Mouse (Mus musculus) cerebellum, adult 9-11 months (tissue): ENCODE data around the gene Ptpn21.
A peak's percentile ranks its signal among the peaks of the same experiment; 100 is the strongest.

ENCODE experiments used
- DNase-seq: peaks from one replicate; pipeline ENCODE4 v3.0.0; 2022

Gene Ptpn21

DNA sequence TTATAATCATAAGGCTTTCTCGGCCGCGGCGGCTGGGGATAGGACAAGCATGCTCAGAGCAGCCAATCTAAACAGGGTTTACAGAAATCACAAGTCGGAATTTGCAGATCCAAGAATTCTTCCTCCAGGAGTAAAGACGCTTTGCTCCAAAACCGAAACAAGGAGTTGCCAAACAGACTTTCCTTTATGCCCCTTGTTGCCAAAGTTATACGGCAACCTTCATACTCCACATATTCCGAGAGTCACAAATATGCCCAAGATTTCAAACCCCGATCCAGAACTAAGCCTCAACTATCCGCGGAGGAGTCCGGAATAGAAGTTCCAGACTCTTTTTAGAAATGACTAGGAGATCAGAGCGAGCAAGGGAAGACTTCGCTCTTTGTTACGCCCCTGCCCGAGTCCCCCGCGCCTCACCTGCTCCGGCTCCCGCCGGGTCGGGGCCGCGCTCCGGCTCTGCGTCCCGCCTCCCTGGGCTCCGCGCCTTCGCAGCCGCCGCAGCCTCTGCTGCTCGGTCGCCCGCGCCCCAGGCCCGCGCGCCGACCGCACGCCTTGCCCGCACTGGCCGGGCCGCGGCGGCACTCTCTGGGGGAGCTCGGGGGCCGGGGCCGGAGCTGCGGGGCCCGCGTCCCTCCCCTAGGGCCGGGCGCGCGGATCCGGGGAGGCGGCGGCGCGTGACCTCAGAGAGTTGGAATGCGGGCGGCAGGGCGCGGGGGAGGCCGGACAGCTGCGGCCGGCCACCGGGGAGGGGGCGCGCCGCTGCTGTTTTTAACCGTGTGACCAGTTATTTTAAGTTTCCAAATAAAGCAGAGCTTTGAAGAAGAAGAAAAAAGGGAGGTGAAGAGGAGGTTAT lies at the start of gene Ptpn21:
Gene Ptpn21, minus strand, starts transcription at position 455 of the 850 bp plus-strand sequence.
- peak; percentile 54 for DNase-seq

DNA sequence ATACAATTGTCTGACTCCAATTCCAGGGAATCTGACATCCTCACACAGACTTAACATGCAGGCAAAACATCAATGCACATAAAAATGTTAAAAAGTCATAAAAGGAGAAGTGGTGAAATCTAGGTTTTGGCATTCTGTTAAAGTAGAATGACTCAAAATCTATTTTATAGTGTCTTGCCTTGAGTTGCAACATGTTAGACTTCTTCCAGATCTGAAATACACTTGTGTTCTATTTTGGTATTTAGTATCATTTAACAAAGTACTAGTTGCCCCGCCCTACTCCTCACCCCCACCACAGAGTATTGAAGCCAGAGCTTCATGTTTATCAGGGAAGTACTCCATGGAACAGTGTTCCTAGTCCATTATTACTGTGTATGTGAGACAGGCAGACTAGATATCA lies 47.0 kb upstream of the Ptpn21 start:
- DNase-seq: no peak

DNA sequence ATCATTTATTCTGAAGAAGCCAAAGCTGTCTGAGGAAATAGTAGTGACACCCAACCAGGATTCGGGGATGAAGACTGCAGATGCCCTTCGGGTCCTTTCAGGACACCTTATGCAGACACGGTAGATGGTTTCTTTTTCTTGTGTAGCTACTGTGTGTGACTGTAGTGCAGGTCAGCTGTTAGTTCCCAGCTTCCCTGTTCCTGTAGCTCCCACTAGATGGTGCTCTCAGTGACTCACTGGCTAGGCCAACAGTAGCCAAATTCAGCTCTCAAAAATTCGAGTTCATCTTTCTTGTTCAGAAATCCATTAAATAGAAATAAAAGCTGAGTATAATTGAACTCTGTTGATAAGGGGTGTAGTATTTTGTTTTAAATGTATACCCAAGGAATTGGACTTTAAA lies 41.9 kb upstream of the Ptpn21 start:
- DNase-seq: no peak

DNA sequence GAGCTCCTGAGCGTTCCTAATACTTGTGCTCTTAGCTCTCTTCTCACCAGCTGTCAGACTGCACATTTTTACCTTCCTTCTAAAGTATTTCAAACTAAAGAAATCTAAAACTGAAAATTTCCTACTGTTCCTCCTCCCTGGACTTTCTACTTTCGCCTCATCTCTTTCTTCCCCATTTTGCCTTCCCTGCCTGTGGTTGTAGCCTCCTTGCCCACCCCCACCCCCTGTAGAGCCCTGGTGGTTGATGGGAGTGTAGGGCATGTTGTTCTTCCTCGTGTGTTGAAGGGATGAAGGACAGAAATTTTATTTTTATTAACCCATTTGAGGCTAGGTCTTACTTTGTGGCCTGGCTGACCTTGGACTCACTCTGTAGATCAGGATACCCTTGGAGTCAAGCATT lies 40.3 kb upstream of the Ptpn21 start:
- no peak for DNase-seq

DNA sequence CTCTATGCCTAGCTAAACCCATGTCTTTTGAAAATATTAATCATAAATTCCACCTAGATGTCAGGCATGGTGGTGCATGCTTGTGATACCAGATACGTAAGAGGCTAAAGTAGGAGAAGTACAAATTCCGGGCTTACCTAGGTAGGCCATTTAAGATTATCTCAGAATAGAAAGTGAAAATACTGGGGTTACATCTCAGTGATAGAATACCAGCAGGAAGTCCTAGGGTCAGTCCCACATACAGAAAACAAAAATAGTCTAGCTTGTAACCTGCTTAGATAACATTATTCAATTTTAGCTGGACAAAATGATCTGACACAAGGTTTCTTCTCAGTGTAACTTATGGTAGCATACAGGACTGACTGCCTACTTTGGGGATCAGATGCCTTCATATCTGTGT lies 29.0 kb upstream of the Ptpn21 start:
- DNase-seq: no peak

DNA sequence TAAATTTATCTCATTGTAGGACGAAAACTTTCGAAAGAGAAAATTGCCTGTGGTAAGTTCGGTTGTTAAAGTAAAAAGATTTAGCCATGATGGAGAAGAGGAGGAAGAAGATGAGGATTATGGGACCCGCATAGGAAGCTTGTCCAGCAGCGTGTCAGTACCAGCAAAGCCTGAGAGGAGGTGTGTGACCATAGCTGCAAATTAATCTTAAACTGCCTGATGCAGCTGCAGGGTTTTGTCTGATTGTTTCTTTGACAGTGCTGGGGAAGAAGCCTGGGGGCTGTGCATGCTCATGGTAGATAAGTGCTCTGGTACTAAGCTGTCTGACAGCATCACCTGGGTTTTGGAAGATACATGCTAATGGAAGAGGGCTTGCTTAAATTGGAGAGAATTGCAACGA lies 22.5 kb upstream of the Ptpn21 start:
- no peak for DNase-seq

DNA sequence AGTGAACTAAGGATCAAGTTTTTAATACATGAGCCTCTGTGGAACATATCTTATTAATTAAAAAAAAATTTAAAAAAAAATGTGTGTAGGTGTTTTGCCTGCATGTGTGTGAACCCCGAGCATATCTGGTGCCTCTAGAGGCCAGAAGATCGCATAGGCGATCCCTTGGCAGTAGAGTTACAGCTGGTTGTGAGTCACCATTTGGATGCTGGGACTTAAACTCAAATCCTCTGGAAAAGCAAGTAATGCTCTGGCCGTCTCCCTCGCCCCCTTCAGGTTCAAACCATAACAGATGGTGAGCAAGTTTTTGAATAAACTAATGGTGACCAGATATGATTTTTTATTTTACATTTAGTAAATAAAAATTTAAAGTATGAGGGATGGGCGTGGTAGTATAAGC lies 20.4 kb upstream of the Ptpn21 start:
- no peak for DNase-seq

DNA sequence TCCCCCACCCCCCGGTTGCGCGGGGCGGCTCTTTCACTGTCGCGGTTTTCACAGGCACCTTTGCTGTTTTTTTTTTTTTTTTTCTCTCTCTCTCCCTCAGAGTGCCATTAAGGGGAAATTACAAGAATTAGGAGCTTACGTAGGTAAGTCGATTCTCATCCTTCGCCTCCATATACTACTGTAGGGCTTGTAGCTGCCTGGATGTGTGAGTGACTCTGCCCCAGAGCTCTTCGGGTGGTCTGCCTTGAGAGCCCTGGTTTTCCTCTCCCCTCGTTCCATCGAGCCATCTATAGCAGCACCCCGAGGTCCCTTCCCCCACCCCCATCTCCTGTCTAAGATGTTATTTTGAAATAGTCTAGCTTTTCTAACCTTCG lies 10.2 kb upstream of the Ptpn21 start:
- DNase-seq: no peak

DNA sequence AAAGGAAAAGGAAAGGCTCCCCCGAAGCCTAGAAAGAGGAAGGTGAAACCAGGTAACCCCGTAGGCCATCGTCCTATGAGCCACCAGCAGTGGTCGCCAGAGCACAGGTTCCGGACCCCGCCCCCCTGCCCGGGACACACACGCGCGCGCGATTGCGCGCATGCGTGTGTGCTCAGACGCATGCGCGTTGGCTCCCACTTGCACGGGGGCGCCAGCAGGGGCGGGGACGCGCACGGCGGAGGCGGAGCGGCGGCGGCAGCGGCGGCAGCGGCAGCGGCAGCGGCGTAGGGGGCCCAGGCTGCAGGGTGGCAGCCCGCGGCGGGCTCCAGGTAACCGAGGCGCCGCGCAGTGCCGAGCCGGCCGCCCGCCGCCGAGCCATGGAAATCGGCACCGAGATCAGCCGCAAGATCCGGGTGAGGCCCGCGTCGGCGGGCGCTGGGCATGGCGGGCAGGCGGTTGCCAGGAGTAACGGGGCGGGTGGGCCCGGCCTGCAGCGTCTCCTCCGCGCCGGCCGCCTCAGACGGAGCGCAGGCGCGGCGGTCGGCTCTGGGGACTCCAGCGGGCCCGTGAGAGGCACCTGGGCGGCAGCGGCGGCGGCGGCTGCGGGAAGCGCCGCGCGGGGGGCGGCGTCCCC lies 9.7 kb upstream of the Ptpn21 start, which contains the start of gene Zc3h14:
Gene Zc3h14, plus strand, starts transcription at position 219 of the 634 bp plus-strand sequence.
- DNase-seq: peak; percentile 92

DNA sequence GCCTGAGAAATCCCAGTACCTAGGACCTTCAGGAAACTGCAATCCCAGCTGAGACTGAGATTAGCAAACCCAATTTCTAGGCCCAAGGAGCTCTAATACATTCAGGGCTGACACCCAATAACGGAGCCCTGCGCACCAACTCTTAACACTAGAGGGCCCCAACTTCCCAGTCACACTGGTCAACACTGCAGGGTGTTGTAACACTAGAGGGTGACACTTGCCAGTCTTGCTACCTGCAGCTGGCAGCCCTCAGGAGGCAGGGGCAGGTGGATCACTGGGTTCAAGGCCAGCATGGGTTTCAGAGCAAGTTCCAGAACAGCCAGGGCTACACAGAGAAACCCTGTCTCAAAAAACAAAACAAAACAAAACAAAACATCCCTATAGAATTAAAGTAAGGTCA lies 8.9 kb upstream of the Ptpn21 start:
- peak; percentile 67 for DNase-seq

DNA sequence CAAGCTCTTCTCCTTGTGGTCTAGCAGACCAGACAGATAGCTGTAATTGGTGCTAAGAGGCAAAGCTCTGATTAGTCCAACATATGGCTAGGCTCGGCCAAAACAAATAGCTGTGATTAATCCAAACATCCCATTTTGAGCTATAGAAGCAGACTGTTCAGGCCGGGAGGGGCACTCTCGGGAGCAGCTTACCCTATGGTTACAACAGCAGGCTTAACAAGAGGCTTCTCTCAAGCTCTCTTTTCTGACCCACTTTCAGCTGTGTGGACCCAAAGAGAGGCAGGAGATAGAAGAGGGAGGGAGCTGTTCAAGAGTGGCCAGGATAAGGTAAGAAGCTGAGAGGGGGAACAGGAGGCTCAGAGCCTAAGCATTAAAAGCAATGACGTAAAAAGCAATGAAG lies 8.4 kb upstream of the Ptpn21 start:
- DNase-seq: no peak

DNA sequence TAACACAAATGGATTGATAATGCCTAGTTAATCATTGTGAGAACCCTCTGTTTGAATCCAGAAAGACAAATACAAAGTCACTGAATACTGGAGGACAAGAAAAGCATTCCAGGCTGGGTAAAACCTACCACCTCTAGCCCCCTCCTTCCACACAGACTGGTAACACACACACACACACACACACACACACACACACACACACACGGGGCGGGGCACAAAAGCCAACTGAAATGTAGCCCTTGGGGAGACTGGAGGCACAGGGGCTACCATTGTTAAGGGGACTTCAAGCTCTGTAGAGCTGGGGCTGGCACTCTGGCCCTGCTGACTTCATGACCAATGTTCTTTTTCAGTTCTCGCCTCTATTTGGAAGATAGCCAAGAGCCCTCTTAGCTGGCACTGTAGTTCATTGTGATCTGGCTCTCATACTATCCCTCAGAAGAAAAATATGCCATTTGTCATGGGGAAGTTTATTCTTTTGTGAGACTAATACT lies 3.9 kb upstream of the Ptpn21 start:
- DNase-seq: no peak

DNA sequence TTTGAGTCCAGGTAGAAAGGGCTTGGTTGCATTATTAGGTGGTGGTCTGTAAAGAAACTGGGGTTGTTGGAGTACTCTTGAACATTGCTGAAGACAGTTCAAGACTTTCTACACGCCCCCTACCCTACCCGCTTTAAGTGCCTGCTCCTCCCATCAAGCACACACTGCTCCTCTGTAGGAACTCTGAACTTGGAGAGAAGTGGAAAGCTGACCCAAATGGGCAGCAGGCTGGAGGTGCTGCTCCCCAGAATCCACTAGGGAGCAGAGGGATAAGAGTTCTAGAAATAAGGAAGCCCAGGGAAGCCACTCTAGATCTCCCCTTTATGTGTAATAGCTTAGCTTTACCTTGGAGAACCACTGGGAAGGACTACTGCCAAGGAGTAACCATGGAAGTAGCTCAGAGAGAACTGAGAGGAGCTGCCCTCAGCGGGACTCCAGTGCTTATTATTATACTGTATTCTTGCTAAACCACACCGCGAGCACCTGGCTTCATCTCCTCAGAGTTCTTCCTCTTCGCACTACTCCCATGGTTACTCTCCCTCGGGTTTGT lies 671 bp upstream of the Ptpn21 start:
- DNase-seq: no peak

DNA sequence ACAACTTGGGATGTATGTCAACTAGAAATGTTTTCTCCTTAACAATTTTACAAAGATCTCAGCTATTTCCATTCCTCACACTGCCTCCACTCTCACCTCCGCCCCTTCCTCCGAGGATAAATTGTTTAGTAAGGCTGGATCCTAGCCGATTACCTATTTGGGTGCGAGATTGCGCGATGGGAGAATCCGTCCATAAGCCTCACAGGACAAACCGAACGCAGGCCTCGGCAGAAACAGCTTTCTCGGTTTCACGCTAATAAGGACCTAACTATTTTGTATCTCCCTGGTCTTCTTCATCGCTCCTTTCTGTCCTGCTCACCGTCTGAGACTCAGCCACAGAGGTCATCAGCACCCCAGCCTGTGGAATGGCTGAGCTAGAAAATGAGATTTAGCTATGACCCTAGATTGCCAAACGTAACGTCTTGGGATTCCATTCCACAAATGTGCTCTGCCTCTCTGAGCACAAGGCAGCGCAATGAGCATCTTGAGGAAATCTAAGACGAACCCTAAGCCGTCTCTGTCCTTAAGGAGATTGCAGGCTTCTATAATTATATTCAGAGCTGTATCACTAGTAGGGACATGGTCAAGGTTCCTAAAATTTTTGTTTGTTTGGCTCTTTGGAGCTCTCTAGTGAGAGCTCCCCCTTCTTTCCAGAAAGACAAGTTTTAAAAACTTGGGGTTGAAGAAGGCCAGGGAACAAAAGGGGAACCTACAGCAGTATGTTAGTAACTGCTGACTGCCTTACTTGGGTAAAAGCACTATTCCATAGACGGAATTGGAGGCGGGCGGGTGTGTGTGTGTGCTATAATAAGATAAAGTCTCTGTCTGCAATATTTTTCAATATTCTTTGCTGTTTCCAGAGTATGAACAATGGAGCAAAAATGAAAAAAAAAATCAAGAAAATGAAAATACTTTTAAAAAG lies 2.1 kb downstream of the Ptpn21 start:
- DNase-seq: no peak

DNA sequence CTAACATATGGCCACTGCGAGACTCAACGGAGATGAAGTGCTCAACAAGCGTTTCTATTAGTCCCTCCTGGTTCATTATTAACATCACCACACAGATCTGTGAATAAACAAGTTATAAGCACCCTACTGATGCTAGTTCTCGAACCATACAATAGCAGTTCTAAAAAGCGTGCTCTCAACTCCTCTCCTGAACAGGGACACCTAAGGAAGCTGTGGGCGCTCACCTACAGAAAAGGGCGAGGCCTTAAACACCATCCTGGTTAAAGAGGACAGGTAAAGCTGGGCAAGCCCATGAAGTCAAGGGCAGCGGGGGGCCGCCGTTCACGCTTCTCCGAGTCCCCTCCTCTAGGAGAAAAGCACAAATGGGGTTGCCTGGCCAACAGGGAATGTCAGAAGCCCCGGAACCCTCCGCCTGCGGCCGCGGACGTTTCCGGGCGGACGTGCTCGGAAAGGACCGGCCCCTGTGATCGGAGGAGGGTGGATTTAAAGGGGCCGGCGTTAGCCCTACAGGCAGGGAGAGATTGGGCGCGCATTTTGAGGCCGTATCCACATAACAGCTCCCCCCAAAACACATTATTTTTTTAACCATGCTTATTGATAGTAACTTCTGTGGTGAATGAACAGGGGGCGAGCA lies 2.8 kb downstream of the Ptpn21 start:
- DNase-seq: peak; percentile 88

DNA sequence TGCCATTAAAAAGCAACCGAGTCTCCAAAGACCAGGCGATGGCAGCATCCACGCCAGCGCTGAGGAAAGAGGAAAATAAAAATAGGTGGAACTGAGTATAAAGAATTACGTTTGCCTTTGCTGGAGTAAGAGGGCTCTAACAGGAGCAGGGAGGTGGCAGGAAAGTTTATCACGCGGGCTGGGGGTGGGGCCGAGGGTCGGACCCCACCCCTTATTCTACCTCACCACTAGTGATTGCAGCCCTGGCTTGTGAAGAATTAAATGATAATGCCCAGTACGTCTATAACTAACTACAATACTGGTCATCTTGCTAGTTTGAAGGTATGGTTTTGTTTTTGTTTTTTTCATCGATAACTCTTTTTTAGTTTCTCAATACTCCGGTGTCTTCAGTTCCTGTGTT lies 3.4 kb downstream of the Ptpn21 start:
- DNase-seq: no peak

DNA sequence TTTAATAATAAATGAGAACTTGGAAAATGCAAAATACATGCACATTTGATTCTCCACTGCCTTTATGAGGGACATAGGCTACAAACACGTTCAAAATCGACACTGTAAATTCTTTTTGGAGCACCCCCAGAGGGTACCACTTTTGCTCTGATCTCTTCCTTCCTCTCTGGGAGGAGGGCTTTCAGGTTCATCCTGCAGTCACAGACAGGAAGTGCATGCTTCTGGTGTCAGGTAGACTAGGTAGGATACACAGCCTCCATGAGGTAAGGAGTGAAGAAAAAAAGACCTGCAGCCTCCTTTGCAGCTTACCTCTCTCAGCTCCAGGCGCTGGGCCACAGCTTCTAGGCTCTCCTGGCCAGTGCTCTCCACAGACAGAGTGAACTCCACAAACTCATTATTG lies 4.0 kb downstream of the Ptpn21 start:
- no peak for DNase-seq

DNA sequence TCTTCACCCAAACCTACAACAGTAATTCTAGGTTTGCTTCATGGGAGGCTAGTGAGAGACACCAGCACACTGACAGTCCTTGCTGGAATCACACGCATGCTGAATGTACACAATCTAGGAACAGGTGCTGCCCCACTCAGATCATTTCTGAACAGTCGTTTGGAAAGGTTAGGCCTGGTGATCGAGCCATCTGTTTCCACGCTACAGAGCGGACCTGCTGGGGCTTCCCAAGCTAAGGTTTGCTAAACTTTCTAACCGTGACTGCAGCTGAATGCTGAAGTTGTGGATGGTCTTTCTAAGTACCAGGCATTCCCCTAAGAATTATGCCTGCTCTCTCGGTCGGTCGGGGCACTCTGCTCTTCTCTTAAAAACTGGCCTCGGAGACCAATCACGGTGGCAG lies 6.5 kb downstream of the Ptpn21 start:
- peak; percentile 84 for DNase-seq

DNA sequence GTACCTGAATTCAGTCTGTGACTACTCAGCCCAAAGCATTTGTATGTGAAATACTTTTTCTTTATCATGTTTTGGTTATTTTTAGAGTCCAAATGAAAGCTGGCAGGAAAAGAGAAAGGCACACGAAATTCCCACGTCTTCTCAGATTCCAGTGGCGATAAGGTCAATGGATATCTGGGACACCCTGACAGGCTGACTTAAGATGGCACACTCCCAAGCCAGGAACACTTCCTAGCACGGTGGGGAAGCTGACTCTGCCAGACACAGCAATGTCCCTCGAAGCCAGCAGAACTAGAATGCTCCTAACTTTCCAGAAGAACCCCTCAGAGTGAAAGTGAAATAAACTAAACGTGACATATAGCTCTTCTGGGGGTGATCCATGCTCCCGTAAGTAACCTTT lies 10.0 kb downstream of the Ptpn21 start:
- DNase-seq: peak; percentile 62

DNA sequence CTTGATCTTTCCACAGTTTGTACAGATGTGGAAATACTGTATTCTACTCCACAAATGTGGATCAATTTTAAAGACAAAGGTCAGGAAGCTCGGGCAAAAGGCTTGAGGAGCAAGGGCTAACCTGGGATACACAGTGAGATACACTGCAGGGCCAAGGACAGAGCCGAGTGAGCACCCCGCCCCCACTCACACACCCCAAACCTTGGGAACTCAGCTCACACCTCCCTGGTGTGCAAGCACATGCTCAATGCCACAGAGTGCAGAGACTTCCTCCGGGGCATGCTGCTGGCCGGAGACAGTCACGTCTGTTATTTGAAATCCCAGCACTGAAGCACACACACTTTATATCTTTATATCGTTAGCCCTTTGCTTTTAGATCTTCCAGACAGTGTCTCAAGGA lies 11.1 kb downstream of the Ptpn21 start:
- DNase-seq: peak; percentile 49

DNA sequence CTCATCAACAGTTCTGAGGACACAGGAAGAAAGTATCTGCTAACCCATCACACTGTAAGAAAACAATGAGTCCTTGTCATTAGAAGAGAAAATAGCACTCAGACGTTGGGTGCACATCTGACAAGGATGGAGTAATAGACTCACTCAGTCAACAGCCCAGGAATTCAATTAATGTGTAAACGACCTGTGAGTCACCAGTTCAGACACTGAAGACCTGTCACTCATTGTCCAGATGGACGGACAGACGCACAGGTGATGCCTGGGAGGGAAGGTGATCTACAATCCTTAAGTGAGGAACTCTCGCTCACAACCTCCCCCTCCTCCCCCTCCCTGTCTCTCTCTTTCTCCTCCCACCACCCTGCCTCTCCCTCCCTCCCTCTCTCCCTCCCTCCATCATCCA lies 12.2 kb downstream of the Ptpn21 start:
- DNase-seq: no peak

DNA sequence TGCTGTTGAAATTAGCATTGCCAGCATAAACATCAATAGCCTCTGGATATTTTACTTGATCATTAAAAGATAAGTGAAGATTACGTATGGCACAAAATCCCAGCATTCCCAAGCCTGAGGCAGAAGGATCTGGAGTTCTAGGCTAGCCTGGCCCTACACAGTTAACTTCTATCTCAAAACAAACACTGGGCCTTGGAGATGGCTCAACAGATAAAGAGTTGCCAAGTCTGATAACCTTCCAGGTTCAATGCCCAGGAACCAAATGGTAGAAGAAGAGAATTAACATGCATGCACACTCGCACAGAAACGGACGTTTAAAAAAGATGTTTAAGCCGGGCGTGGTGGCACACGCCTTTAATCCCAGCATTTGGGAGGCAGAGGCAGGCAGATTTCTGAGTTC lies 13.0 kb downstream of the Ptpn21 start:
- no peak for DNase-seq

DNA sequence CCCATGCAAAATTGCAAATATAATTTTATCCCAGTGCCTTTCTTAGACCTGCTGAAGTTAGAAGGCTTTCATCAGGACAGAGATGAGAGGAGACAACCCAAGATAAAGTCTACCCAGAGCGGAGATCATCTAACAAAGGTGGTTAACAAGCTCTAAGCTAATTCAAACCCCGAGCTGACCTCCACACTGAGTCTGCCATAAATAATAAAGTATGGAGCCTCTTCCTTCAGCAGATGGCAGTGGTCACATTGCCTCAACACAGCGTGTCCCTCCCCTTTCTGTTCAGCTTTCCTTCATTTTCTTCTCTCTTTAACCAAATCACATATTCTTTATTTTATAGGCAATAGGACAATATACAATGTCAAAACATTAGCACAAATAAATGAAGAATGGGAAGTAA lies 16.2 kb downstream of the Ptpn21 start:
- DNase-seq: no peak
